Mouse (Mus musculus): ENCODE measurements around the gene Slc16a10.

Gene Slc16a10

DNA sequence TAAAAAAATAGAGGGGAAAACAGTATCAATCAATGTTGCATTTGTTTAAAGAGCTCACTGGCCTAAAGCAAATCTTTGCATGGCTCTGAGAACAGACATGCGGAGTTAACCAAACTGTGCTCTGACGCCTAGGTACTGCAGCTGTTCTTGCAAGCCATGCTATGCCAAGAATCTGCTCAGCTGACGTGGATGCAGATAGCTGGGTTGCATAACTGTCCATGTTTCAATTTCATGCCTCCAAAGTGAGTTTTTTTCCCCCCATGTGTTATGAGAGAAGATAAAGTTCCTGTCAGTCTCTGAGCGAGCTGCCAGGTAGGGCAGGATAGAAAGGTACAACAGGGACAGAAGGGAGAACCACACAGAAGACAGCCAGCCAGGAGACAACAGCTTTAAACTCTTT lies 72.8 kb downstream of the Slc16a10 start:
- DNase-seq (ENCODE audit: low spot score in 2 of 2) = peak in 1 of 2 experiments; percentile 58

DNA sequence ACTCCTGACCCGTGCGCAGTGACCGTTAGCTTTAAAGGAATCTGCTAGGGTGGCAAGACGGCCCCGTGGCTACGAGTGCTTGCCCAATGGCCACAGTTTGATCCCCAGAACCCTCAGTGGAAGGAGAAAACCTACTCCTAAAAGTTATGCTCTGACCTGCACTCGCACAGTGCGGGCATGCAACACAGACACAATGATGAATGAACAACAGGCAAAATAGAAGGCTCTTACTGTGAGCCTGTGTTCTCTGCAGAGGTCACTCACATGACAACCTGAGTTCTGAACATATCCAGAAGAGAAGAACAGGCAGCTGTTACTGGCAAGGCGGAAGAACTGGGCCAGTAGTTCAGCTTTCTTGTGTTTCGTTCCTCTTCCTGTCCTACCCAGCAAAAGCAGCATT lies 73.5 kb downstream of the Slc16a10 start:
- peak in 1 of 2 experiments; percentile 19 for DNase-seq (ENCODE audit: low spot score in 2 of 2)

DNA sequence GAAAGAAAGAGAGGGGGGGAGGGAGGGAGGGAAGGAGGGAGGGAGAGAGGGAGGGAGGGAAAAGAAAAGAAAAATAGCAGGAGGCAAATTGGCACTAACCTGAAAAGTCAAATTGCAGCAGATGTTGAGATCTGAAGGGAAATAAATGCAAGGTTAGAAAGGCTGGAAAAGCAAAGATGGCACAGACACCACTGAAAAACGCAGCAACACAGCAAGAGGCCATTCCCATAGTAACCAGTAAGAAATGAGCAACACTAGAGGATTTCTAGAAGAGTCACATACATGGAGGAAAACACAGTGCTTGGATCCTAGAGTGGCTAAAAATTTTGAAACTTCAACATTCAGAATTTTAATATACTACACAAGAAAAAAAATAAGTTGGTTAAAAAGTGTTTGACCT lies 74.5 kb downstream of the Slc16a10 start:
- no peak for DNase-seq (ENCODE audit: low spot score in 2 of 2)

DNA sequence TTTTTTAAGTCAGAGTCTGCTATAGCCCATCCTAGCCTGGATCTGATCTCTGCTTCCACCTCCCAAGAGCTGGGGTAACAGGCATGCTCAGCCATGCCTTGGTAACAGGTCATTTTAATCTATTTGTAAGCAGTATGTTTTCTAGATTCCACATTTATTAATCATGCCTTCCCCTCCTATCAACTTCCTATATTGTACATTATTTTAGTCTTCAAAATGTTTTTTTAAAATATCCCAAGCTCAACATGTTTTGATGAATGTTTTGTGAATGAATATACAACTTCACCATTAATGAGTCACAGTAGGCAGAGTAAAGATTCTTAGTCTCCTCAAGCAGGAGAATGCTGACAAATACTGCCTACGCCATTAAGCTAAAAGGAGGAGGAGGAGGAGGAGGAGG lies 75.0 kb downstream of the Slc16a10 start:
- no peak for DNase-seq (ENCODE audit: low spot score in 2 of 2)

DNA sequence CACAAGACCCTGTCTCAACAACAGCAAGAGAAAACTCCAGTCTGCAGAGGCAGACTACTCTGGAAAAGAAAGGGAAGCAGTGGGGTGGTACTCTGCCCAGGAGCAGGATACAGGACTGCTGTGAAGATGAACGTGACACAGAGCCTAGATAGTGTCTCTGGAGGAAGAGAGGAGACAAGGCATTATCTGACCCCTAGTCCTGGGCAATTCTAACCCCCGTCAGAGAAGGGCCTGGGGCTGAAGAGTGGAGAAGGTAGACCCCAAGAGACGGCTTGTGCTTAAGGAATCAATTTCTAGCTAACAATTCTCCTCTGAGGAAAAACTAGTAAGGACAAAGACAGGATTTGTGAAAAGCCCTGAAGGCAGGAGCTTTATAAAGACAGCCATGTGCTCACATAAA lies 76.7 kb downstream of the Slc16a10 start:
- peak in 1 of 2 experiments; percentile 20 for DNase-seq (ENCODE audit: low spot score in 2 of 2)

DNA sequence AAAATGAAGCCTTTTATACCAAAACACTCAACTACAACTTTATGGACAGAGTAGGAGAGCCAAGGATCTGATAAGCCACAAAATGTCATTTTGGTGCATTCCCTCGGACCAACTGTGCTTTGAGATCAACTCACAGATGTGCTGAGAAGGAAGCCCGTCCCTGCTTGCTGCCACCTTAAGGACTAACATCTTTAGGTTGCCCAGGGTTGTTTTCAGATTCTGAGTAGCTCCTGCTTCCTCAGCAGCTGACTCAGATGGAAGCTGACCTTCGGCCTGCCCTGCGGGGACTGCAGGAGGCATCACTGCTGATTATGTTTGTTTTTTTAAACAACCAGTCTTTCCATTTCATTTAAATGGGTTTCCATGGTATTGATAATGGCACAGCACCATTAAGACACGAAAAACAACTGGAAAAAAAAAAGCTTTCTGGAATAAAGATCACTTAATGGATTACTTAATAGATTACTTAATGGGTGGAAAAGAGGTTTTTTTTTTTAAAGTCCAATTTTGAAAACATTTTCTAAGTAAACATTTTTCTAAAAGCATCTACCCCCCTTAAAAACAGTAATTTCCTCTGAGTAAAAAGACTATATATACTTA lies 78.7 kb downstream of the Slc16a10 start:
- no peak for DNase-seq (ENCODE audit: low spot score in 2 of 2)

DNA sequence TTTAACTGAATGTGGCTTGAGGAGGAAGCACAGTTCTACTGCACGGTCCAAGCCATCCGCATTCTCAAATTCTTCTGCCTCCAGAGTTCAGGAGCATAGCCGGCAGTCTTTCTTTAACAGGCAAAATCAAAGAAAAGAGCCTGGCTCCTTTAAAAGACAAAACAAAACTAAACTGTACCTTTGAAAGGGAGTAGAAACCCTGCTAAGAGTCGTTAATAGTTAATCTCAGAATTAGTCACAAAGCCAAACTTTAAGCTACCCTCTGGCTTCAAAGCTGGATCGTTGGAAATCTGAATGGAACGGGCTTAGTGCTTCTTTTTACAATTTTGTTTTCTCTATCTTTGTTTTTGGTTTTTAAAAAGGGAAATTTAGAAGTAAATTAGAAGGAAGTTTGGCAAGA lies 79.2 kb downstream of the Slc16a10 start:
- no peak for DNase-seq (ENCODE audit: low spot score in 2 of 2)

DNA sequence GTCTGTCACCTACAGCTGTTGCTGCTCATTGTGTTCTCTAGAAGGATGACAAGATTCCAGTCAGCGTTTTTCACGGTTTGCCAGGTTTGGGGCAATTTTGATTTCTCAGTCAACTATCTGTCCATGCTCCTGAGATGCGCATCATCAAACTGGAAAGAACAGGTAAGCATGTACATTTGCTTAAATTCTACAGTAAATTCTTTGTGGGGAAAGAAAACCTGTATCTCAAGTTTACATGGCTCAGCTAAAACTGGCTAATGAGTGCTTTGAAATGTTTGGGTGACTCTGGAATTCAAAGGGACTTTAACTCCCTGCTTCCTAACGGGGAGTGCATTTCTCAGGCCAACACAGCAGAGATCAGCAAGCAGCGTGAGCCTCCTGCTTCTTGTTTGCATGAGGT lies 80.1 kb downstream of the Slc16a10 start:
- no peak for DNase-seq (ENCODE audit: low spot score in 2 of 2)

DNA sequence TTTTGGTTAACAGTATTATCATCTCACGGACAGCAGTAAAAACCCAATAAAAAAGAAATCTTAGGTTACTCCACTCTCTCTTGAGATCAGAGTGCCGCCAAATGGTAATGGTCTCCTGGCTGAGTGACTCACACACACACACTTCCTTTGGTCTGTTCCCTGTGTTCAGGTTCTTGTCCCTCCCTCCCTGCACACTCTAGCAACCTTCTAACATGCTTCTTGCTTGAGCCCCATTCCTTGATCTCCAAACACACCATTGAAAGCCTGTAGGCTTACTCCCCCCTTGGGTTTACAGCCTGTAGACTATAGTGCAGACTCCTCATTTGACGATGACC lies 83.3 kb downstream of the Slc16a10 start:
- DNase-seq (ENCODE audit: low spot score in 2 of 2) = no peak

DNA sequence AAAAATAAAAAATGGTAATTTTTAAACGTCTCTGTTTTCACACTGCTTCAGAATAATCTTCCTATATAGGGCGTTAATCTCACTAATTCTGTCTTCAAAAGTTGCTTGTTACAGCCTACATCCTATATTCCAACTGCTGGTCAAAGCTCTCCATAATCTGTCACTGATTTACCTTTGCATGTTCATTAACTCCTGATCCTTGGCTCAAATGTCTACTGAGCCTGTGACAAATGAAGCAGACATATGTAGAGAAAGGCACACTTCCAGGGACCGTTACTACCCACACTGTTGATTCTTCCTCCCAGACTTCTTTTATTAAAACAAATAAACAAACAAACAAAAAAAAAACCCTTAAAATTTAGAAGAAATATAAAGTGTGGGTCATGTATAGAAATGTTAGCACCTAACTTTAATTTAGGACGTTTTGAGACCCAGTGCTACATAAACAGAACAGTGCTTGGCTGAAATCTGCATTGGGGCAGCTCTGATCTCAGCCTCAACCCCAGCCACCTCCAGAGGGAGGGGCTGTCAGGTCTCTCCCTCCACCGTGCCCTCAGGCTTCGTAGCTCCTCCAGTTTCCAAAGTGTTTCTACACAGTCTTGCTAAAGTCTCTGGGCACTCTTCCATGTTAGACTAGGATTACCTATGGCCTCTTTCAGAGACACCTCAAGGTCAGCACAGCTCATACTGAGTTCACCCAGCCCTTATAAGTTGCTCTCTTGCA lies 83.8 kb downstream of the Slc16a10 start:
- no peak for DNase-seq (ENCODE audit: low spot score in 2 of 2)

DNA sequence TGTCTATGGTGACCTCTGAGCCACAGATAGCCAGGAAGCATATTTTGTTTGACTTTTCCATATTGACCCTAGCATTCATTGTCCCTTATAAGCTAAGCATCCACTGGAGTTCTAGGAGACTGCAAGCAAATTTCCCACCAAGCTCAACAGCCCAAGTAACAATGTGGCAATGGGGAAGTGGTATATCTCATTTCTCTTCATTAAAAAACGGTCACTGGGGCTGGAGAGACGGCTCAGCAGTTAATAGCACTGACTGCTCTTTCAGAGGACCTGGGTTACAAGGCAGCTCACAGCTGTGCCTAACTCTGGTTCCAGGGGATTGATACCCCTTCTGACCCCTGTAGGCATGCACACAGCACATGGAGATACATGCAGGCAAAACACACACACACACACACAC lies 84.4 kb downstream of the Slc16a10 start:
- DNase-seq (ENCODE audit: low spot score in 2 of 2) = no peak

DNA sequence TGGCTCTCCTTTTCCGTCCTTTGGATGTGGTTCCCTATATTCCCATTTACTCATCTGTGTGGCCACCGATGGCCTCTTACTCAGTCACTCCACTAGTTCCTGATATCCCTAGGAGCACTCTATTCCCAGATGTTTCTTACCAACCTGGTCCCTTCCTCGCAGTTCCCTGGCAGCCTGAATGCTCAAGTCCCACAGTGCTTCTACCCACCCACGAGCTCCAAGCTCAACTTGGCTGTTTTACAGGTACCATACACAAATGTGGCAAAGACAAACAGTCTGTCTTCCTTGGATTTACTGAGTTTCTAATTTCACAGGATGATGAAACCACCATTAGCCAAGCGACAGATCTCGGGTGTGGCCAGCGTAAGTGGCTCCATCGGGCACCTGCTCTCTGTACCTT lies 87.6 kb downstream of the Slc16a10 start:
- no peak for DNase-seq (ENCODE audit: low spot score in 2 of 2)

DNA sequence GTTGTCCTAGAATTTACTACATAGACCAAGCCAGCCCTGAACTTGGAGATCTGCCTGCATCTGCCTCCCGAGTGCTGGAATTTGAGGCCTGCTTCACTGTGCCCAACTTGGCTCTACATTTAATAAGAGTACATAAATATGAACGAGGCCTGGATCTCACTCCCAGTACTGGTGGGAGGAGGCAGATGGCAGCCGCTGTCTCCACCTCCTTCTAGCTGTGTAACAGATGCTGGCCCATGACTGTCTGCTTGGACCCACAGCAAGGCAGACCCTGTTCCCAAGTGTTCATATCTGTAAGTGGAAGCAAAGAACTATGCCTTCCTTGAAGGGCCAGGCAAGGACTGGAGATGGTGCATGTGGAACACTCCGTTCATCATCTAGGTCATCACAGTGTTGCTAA lies 88.2 kb downstream of the Slc16a10 start:
- DNase-seq (ENCODE audit: low spot score in 2 of 2) = no peak

DNA sequence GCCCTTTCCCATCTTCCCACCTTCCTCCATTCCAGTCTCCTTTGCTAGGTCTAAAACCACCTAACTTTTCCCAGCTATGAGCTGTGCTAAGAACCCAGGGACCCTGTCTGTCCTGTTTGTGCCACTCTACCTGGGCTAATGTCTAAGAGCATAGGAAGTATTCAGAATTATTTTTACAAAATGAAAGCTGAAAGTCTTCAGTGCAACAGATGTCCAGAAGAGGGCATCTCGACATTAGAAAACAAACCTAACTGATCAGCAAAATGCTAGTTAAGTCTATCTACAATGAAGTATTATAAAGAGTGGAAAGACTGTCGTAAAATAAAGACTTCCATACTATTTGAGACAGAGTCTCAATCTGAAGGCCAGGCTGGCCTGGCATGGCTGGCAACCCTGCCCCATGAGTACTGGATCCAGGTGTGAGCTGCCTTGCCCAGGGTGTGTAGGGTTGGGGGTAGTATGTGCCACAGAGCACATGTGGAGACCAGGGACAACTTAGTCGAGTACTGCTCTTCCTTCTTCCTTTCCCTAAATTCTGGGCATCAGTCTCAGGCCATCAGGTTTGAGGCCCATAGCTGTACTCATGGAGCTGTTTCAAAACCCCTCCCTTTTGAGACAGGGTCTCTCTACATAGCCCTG lies 88.7 kb downstream of the Slc16a10 start:
- no peak for DNase-seq (ENCODE audit: low spot score in 2 of 2)

DNA sequence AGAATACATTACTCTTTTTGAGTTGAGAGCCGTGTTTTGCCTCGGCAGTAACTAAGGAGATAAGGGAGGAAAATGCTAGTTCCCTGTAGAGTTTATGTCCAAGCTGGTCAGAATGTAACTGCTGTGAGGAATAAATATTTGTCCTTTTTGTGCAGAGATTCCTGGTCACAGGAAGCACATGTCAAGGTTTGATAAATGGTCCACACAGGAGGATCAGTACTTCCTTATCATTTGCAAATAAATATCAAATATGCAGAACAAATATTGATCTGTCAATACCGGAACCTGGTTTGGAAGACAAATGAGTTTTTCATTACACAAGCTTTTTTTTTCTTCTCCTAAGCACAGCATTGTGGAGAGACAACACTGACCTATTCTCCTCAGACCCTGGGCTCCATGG lies 90.1 kb downstream of the Slc16a10 start:
- DNase-seq (ENCODE audit: low spot score in 2 of 2) = no peak

DNA sequence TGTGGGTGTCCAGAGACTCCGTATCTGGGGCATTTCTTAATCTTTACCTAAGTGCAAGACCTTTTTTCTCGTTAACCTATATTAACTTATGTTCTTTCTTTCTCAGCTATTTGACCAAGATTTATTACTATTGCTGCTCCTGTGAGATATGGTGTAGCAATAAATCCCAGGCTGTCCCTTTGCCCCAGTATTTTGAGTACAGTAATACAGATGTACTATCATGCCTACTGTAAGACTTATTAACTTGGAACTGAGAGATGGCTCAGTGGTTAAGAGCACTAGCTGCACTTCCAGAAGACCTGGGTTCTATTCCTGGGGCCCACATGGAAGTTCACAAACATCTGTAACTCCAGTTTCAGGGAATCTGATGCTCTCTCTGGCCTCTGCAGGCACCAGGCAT lies 91.3 kb downstream of the Slc16a10 start:
- DNase-seq (ENCODE audit: low spot score in 2 of 2) = no peak

DNA sequence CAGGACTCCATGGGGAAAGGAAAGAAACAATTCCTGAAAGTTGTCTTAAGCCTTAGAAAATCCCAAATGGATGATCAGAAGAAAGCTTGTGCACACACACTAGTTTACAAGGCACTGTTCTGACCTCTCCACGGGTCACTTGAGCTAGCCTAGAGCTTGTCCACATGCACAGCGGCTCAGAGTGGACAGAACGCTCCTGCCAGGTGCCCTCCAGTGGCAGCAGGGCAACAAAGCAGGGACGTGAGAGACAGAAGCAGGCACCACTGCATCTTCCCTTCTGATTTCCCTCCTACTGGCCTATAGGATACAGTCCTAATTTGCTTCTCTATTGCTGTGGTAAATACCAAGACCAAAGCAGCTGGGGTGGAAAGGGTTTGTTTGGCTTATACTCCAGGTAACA lies 100.7 kb downstream of the Slc16a10 start:
- DNase-seq (ENCODE audit: low spot score in 2 of 2) = peak in 1 of 2 experiments; percentile 42

DNA sequence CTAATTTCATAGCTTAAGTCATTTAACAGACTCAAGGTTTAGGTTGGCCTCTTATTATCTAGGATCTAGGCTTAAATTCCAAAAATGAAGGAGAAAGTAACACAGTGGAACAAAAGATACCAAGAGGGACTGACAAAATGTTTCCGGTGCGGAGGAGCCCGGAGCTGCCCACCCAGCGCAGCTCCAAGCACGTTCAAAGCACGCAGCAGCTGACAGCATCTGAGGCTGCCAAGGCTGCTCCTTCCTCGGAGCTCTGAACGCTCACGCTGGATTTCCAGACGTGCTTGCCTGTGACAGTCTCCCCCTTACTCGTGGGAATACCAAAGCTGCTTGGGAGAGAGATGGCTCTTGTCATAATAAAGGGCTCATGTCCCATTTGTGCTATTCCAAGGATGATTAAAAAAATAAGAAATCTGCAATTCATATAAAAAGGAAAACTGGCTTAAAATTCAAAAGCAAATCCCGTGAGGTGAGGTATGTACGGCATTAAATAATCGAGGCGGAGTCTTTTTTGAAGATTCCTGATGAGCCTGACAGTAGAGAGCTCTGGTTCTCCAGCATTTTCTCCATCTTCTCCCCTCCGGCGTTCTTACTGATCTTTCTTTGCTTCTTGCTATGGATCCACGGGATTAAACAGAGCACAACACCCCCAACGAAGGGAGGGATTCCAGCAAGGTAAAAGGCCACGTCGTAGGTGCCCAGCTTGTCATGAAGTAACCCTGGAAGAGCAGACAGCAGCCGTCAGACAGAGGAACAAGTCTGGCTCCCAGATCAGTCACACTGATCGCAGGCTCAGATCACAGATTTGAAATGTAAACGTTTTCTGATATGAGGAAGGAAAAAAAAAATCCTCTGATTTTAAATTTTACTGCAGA lies 105.1 kb downstream of the Slc16a10 start:
- peak in 1 of 2 experiments; percentile 50 for DNase-seq (ENCODE audit: low spot score in 2 of 2)

DNA sequence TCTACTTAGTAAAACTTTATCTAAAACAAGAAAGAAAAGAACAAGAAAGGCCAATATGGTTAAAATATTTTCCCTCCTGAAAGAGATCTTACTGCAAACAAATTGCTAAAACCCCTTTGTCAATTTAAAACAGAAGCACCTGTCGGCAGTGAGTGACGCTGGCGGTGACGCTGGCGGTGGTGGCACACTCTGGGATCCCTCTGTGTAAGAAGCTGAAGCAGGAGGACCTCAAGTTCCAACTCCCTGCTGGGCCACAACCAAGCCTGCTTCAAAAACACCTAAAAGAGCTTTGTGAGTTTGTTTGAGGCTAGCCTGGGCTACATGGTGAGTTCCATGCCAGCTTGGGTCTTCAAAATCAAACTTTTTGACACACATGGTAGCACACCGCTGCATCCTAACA lies 107.1 kb downstream of the Slc16a10 start:
- peak in 1 of 2 experiments; percentile 52 for DNase-seq (ENCODE audit: low spot score in 2 of 2)

DNA sequence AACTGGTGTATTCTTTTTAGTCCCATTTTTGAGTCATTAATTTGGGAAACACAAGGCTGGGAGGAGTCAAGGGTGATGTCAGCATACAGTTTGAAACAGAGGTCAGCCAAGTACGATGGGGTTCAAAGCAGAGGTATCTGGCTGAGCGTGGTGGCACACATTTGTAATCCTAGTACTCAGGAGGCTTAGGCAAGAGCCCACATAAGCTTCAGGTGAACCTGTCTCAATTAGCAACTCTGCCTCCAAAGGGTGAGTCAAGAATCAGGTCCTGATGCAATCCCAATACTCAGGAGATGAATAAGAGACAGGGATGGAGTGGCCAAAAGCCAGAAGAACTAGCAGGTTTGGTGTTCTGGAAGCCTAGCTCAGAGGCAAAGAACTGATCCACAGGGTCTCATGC lies 109.2 kb downstream of the Slc16a10 start:
- DNase-seq (ENCODE audit: low spot score in 2 of 2) = peak in 1 of 2 experiments; percentile 5

DNA sequence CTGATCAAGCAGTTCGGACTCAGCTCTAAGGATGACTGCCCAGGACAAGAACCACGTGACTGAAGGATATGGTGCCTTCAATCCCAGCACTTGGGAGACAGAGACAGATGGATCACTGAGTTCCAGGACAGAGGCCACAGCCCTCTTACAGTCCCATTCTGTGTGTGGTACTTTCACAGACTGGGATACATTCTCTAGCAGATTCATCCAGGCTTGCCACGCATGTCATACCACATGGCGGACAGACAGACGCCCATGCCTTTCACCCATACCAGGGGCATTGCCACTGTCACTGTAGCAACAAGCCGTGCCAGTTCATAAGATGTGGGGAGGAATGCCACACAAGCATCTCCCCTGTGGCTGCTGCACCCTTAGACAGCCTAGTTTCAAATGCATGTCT lies 111.3 kb downstream of the Slc16a10 start:
- peak in 1 of 2 experiments; percentile 32 for DNase-seq (ENCODE audit: low spot score in 2 of 2)

DNA sequence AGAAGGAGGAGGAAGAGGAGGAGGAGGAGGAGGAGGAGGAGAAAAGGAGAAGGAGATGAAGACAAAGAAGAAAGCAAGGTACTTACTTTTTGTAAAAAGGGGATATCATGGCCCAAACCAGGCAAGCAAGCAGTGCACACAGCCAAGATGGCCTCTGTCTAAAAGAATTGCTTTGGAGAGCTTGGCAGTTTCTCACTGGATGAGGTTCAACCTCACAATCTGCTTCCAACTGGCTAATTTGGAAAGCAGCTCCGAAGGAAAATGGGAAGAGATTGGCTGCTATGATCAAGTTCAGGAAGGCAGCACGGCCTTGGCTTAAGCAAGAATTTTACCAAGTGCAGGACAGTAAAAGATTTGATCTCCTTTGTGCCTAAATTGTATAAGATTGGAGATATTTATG lies 112.4 kb downstream of the Slc16a10 start:
- peak in 1 of 2 experiments; percentile 33 for DNase-seq (ENCODE audit: low spot score in 2 of 2)
